Mouse (Mus musculus): ENCODE results near the gene Grhl3. TPM values are rescaled to one million over a fixed set of nuclear protein-coding genes. Genes with fewer than 3 reads are reported as not detected.

Gene Grhl3
- total and polyA plus RNA-seq, 3 experiments = not detected

GRCm38 (mm10) chr4:135523939-135524338 lies 49.5 kb downstream of the Grhl3 start:
- DNase-seq (ENCODE audit: extremely low read depth) = no peak
- dilution Hi-C loops (cut with MboI; ENCODE audit: extremely low pct_ligation_motif_present, extremely low pct_unique_long_range_greater_than_20kb, low sequenced_read_pairs) = no loop called here
- H3K36me3 ChIP-seq (replicated peaks in 1 of 2; ENCODE audit: control insufficient read depth in 1 of 2, insufficient read depth in 1 of 2, low read length in 1 of 2) = no peaks in the 10 kb centered on the region
- in situ Hi-C loops (cut with MboI; ENCODE audit: low pct_ligation_motif_present, low pct_unique_long_range_greater_than_20kb, low sequenced_read_pairs) = no loop called here
- peaks cover 0 to 10% of the 10 kb centered on the region in 2 experiments; a peak in 2 of 4 replicates for H3K4me1 ChIP-seq (ENCODE audit: control insufficient read depth in 1 of 2, insufficient read depth in 2 of 2)
- no peaks in the 10 kb centered on the region for H3K9me3 ChIP-seq (replicated peaks; ENCODE audit: low read length)
- no peak for TF ChIP-seq PAX5 (IDR thresholded peaks at IDR 0.05; ENCODE audit: low read length)
- TF ChIP-seq EP300 (IDR thresholded peaks at IDR 0.05; ENCODE audit: low read length) = no peak
- TF ChIP-seq ZKSCAN1 (IDR thresholded peaks at IDR 0.05; ENCODE audit: borderline replicate concordance, low read depth, low read length) = no peak
- no peak for TF ChIP-seq POLR2A (IDR thresholded peaks at IDR 0.05; ENCODE audit: low read depth, low read length)
- TF ChIP-seq IRF4 (IDR thresholded peaks at IDR 0.05; ENCODE audit: low read depth, low read length) = no peak
- no peak for TF ChIP-seq ZMIZ1 (IDR thresholded peaks at IDR 0.05; ENCODE audit: low read depth, low read length)
- TF ChIP-seq MYC (IDR thresholded peaks at IDR 0.05; ENCODE audit: low read depth, low read length) = no peak
- TF ChIP-seq HCFC1 (IDR thresholded peaks at IDR 0.05; ENCODE audit: low read depth, low read length) = no peak
- TF ChIP-seq ETS1 (conservative IDR thresholded peaks at IDR 0.05; ENCODE audit: low read depth, low read length) = no peak
- TF ChIP-seq JUND (conservative IDR thresholded peaks at IDR 0.05; ENCODE audit: low read depth, low read length) = no peak
- no peak for TF ChIP-seq CTCF (conservative IDR thresholded peaks at IDR 0.05 in 1 of 2, IDR thresholded peaks at IDR 0.05 in 1 of 2; ENCODE audit: low read depth in 2 of 2, low read length in 2 of 2)
- TF ChIP-seq MAFK (IDR thresholded peaks at IDR 0.05; ENCODE audit: insufficient replicate concordance, low read length) = no peak
- TF ChIP-seq MAZ (IDR thresholded peaks at IDR 0.05; ENCODE audit: low read depth, low read length) = no peak
- no peak for TF ChIP-seq E2F4 (IDR thresholded peaks at IDR 0.05; ENCODE audit: insufficient replicate concordance, low read depth, low read length)
- TF ChIP-seq MXI1 (IDR thresholded peaks at IDR 0.05; ENCODE audit: low read depth, low read length) = no peak
- TF ChIP-seq MAX (IDR thresholded peaks at IDR 0.05; ENCODE audit: low read length) = no peak
- no peak overlapping the region for H3K9ac ChIP-seq (ENCODE audit: insufficient read depth, low read depth)
- no peak overlapping the region for H3K27ac ChIP-seq (ENCODE audit: insufficient read depth, low read depth)
- H3K27me3 ChIP-seq (replicated peaks) = peaks cover 60% of the 10 kb centered on the region
- no peaks in the 10 kb centered on the region for H3K79me2 ChIP-seq (replicated peaks; ENCODE audit: control insufficient read depth, extremely low read depth, insufficient read depth, poor library complexity, severe bottlenecking)
- H3K4me3 ChIP-seq (replicated peaks in 1 of 3; ENCODE audit: low read depth in 2 of 3, low read length in 2 of 3, poor library complexity in 1 of 3) = no peak overlapping the region
- H3K4me2 ChIP-seq (ENCODE audit: insufficient read depth, low read depth, poor library complexity, severe bottlenecking) = no peak overlapping the region

DNA sequence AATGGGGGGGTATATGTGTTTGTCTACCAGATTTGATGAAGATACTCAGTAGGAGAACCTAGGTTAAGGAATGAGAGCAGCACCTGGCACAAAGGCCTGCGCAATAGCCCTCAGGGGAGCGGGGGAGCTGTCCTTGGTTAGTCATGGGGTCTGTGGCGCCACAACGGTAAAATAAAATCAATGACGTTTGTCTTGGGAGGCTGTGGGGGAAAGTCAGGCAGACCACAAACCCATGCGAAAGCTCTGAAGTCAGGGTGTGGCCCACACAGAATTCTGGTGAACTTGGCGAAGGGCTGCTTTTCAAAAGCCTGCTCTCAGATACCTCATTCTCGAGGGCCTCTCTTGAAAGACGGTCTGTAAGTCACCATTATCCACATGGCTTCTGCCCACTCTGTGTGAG lies 53.0 kb downstream of the Grhl3 start:
- TF ChIP-seq NELFE (IDR thresholded peaks at IDR 0.05; ENCODE audit: low read depth, low read length) (no peak), MAFK (IDR thresholded peaks at IDR 0.05; ENCODE audit: insufficient replicate concordance, low read length) (no peak), EP300 (IDR thresholded peaks at IDR 0.05; ENCODE audit: low read length) (no peak)
- in situ Hi-C loops (cut with MboI; ENCODE audit: low pct_ligation_motif_present, low pct_unique_long_range_greater_than_20kb, low sequenced_read_pairs) = no loop called here
- H3K9me3 ChIP-seq (replicated peaks; ENCODE audit: low read length) = no peaks in the 10 kb centered on the region
- no peak overlapping the region for H3K9ac ChIP-seq (ENCODE audit: insufficient read depth, low read depth)
- H3K4me2 ChIP-seq (ENCODE audit: insufficient read depth, low read depth, poor library complexity, severe bottlenecking) = no peak overlapping the region
- dilution Hi-C loops (cut with MboI; ENCODE audit: extremely low pct_ligation_motif_present, extremely low pct_unique_long_range_greater_than_20kb, low sequenced_read_pairs) = no loop called here
- H3K27ac ChIP-seq (ENCODE audit: insufficient read depth, low read depth) = no peak overlapping the region
- H3K4me1 ChIP-seq (ENCODE audit: control insufficient read depth in 1 of 2, insufficient read depth in 2 of 2) = peaks cover 0 to 10% of the 10 kb centered on the region in 2 experiments; a peak in 2 of 4 replicates
- peaks cover 53% of the 10 kb centered on the region for H3K27me3 ChIP-seq (replicated peaks)
- H3K36me3 ChIP-seq (replicated peaks in 1 of 2; ENCODE audit: control insufficient read depth in 1 of 2, insufficient read depth in 1 of 2, low read length in 1 of 2) = no peaks in the 10 kb centered on the region
- no peaks in the 10 kb centered on the region for H3K79me2 ChIP-seq (replicated peaks; ENCODE audit: control insufficient read depth, extremely low read depth, insufficient read depth, poor library complexity, severe bottlenecking)
- no peak for DNase-seq (ENCODE audit: extremely low read depth)
- H3K4me3 ChIP-seq (replicated peaks in 1 of 3; ENCODE audit: low read depth in 2 of 3, low read length in 2 of 3, poor library complexity in 1 of 3) = no peak overlapping the region
